Mouse (Mus musculus) thymus, adult 18-20 months (tissue): Measurements from ENCODE around the gene Psmd14.
A peak's percentile ranks its signal among the peaks of the same experiment; 100 is the strongest.

Source experiments
- DNase-seq, 2 experiments: peaks; one replicate each; pipeline ENCODE4 v3.0.0; 2022; ENCODE audit warnings: mixed read lengths in 2 of 2

Psmd14 gene

GRCm38 (mm10) chr2:61711108-61712040 is at the start of gene Psmd14:
TSS of gene Psmd14 (plus strand) at chr2:61711694.
- DNase-seq: peak; percentile 73 to 79

GRCm38 (mm10) chr2:61662833-61663232 is 48.7 kb upstream of the Psmd14 start:
- DNase-seq: no peak

GRCm38 (mm10) chr2:61663573-61664241 is 47.8 kb upstream of the Psmd14 start:
- DNase-seq: no peak

GRCm38 (mm10) chr2:61667420-61667819 is 44.1 kb upstream of the Psmd14 start:
- DNase-seq: no peak

GRCm38 (mm10) chr2:61668260-61668659 is 43.2 kb upstream of the Psmd14 start:
- DNase-seq: peak; percentile 21 to 26

GRCm38 (mm10) chr2:61674555-61674954 is 36.9 kb upstream of the Psmd14 start:
- DNase-seq: no peak

- no peak for DNase-seq
Measured at GRCm38 (mm10) chr2:61681572-61681971, 29.9 kb upstream of the Psmd14 start.

- DNase-seq: no peak
Measured at GRCm38 (mm10) chr2:61686533-61686932, 25.0 kb upstream of the Psmd14 start.

GRCm38 (mm10) chr2:61689086-61689485 is 22.4 kb upstream of the Psmd14 start:
- DNase-seq: no peak

GRCm38 (mm10) chr2:61709570-61709969 is 1.9 kb upstream of the Psmd14 start:
- no peak for DNase-seq

- no peak for DNase-seq
Measured at GRCm38 (mm10) chr2:61712526-61712925, 1.0 kb downstream of the Psmd14 start.

GRCm38 (mm10) chr2:61722401-61722982 is 11.0 kb downstream of the Psmd14 start:
- DNase-seq: no peak

GRCm38 (mm10) chr2:61732802-61733486 is 21.4 kb downstream of the Psmd14 start:
- DNase-seq: no peak

- no peak for DNase-seq
Measured at GRCm38 (mm10) chr2:61734175-61734574, 22.7 kb downstream of the Psmd14 start.

- no peak for DNase-seq
Measured at GRCm38 (mm10) chr2:61746051-61746450, 34.6 kb downstream of the Psmd14 start.

- no peak for DNase-seq
Measured at GRCm38 (mm10) chr2:61746580-61746979, 35.1 kb downstream of the Psmd14 start.

- DNase-seq: no peak
Measured at GRCm38 (mm10) chr2:61747411-61747810, 35.9 kb downstream of the Psmd14 start.

- no peak for DNase-seq
Measured at GRCm38 (mm10) chr2:61750702-61751101, 39.2 kb downstream of the Psmd14 start.

- DNase-seq: no peak
Measured at GRCm38 (mm10) chr2:61751286-61751685, 39.8 kb downstream of the Psmd14 start.

GRCm38 (mm10) chr2:61752362-61752761 is 40.9 kb downstream of the Psmd14 start:
- no peak for DNase-seq

- no peak for DNase-seq
Measured at GRCm38 (mm10) chr2:61754989-61755388, 43.5 kb downstream of the Psmd14 start.

GRCm38 (mm10) chr2:61759234-61759855 is 47.9 kb downstream of the Psmd14 start:
- no peak for DNase-seq
